Mouse (Mus musculus): Measurements from ENCODE around the gene Ost4. TPM values are rescaled to one million over a fixed set of nuclear protein-coding genes. Genes with fewer than 3 reads are reported as not detected.

The Ost4 gene
- polyA plus RNA-seq, 1 experiment from 2014 or later: 374 TPM

DNA sequence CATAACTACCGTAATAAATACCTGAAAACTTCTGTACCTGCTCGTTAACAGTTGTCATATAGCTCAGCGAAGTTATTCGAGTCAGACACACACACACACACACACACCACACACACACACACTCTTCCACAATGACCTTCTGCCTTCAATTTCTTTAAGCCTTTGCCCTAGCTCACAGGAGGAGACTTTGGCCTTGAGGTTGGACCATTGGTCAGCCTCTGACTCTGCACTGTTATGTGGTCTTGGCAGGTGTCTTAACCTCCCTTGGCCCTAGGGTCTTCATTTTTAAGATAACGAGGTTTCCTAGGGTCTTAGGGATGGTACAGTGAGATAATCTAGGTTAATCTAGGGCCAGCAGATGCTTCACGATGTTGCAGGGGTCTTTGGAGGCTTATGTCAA, 36.8 kb upstream of the Ost4 start:
- no peak overlapping the region for H3K9ac ChIP-seq
- WGBS (ENCODE audit: insufficient replicate concordance): 70% methylated on average over 6 of the region's 6 CpGs
- H3K36me3 ChIP-seq: no peaks in the 10 kb centered on the region
- H3K4me2 ChIP-seq: peak overlapping the region; percentile 72; the same call in 1 of the 2 replicates
- H3K9me3 ChIP-seq (replicated peaks): no peaks in the 10 kb centered on the region
- ATAC-seq: no peak
- no peak overlapping the region for H3K27ac ChIP-seq
- peaks cover 12% of the 10 kb centered on the region for H3K4me1 ChIP-seq
- no peak overlapping the region for H3K4me3 ChIP-seq
- H3K27me3 ChIP-seq (replicated peaks): peaks cover 22% of the 10 kb centered on the region

DNA sequence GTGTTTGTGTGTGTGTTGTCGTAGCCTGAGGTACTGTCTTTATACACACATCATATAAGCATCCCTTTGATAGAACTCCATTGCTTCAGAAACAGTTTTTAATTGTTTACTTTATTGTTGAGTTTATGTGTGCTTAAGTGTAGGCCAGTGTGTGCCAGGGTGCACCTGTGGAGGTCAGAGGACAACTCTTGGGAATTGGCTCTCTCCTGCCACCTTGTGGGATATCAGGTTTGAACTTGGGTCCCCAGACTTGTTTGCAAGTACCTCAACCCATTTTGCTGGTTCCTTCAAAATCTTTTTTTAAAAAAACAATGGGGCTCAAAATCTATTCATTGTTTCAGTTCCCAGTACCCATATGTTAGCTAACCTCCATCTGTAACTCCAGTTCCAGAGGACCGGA, 35.4 kb upstream of the Ost4 start:
- H3K36me3 ChIP-seq: no peaks in the 10 kb centered on the region
- H3K27ac ChIP-seq: no peak overlapping the region
- H3K4me2 ChIP-seq: no peak overlapping the region
- no peak overlapping the region for H3K4me3 ChIP-seq
- H3K9ac ChIP-seq: no peak overlapping the region
- H3K27me3 ChIP-seq (replicated peaks): peaks cover 22% of the 10 kb centered on the region
- no peaks in the 10 kb centered on the region for H3K9me3 ChIP-seq (replicated peaks)
- WGBS (ENCODE audit: insufficient replicate concordance): 81% methylated on average over 2 of the region's 2 CpGs
- ATAC-seq: no peak
- peaks cover 6% of the 10 kb centered on the region for H3K4me1 ChIP-seq

DNA sequence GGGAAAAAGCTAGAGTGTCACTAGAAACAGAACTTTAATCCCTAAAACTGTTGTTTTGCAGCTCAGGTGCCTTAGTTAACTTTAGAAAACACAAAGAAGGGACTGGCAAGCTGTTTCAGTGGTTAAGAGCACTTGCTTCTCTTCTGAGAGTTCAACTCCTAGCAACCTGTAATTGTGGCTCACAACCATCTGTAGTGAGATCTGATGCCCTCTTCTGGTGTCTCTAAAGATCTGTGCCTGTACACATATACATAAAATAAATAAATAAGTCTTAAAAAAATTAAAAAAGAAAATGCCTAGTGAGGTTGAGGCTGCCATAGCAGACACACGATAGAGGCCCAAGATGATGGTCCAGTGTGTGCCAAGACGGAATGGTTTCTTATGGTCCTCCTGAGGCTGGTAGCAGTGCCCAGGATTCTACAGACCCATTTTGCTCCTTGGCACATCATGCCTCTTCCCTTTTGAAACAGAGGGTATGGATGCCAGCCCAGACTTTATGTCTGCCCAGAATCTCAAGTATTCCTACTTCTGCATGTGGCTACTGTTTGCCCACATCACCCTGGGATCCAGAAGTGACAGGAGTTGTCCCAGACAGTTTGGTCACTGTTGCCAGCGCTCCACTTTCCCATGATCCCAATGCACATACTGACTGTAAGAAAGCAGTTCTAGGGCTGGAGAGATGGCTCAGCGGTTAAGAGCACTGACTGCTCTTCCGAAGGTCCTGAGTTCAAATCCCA, 27.3 kb upstream of the Ost4 start:
- H3K36me3 ChIP-seq: peaks cover 6% of the 10 kb centered on the region
- no peaks in the 10 kb centered on the region for H3K4me1 ChIP-seq
- no peaks in the 10 kb centered on the region for H3K27me3 ChIP-seq (replicated peaks)
- H3K27ac ChIP-seq: no peak overlapping the region
- H3K4me3 ChIP-seq: no peak overlapping the region
- H3K4me2 ChIP-seq: no peak overlapping the region
- H3K9ac ChIP-seq: no peak overlapping the region
- no peaks in the 10 kb centered on the region for H3K9me3 ChIP-seq (replicated peaks)
- ATAC-seq: no peak
- WGBS (ENCODE audit: insufficient replicate concordance): 81% methylated on average over 5 of the region's 5 CpGs

DNA sequence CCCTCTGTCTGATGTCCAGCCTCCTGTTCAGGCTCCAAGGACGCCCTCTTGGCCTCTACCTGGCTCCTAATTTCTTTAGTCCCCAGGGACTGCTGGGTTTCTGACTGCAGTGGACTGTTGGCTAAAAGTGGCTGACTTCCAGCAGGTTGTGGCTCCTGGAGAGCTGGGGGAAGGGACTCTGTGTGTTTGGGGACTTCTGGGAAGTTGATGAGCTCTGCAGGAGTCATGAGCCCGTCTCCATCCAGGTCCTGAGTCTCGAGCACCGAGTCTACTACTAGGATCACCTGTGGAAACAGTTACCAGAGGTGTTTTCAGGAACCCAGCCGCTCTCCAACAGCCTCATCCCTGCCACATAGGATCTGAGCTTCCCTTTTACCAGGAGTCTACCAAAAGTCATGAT, 26.1 kb upstream of the Ost4 start:
- no peak overlapping the region for H3K27ac ChIP-seq
- H3K9me3 ChIP-seq (replicated peaks): no peaks in the 10 kb centered on the region
- H3K4me2 ChIP-seq: no peak overlapping the region
- no peaks in the 10 kb centered on the region for H3K4me1 ChIP-seq
- no peaks in the 10 kb centered on the region for H3K27me3 ChIP-seq (replicated peaks)
- H3K9ac ChIP-seq: no peak overlapping the region
- H3K4me3 ChIP-seq: no peak overlapping the region
- no peak for ATAC-seq
- 51% methylated on average over 5 of the region's 5 CpGs for WGBS (ENCODE audit: insufficient replicate concordance)
- H3K36me3 ChIP-seq: peaks cover 6% of the 10 kb centered on the region

DNA sequence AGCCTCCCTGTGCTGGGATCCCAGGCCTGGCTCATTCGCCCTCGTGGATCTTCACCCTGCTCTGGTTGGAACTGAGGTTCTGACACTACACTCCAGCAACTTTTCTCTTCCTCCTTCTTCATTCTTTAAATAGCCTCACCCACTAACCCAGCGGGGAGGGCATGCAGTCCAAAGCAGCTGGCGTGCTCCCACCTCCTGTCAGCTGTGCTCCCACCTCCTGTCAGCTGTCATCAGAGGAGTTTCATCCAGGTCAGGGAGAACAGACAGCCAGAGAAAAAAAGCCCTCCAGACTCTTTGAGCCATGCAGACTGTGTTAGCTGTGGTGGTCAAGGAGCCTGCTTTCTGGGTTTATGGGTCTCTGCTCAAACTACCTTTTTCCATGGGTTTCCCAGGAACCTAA, 23.8 kb upstream of the Ost4 start:
- no peak overlapping the region for H3K4me2 ChIP-seq
- no peaks in the 10 kb centered on the region for H3K4me1 ChIP-seq
- H3K9ac ChIP-seq: no peak overlapping the region
- WGBS (ENCODE audit: insufficient replicate concordance): 78% methylated on average over 4 of the region's 4 CpGs
- ATAC-seq: no peak
- H3K4me3 ChIP-seq: no peak overlapping the region
- H3K36me3 ChIP-seq: peaks cover 6% of the 10 kb centered on the region
- H3K27ac ChIP-seq: no peak overlapping the region
- H3K9me3 ChIP-seq (replicated peaks): no peaks in the 10 kb centered on the region
- no peaks in the 10 kb centered on the region for H3K27me3 ChIP-seq (replicated peaks)

DNA sequence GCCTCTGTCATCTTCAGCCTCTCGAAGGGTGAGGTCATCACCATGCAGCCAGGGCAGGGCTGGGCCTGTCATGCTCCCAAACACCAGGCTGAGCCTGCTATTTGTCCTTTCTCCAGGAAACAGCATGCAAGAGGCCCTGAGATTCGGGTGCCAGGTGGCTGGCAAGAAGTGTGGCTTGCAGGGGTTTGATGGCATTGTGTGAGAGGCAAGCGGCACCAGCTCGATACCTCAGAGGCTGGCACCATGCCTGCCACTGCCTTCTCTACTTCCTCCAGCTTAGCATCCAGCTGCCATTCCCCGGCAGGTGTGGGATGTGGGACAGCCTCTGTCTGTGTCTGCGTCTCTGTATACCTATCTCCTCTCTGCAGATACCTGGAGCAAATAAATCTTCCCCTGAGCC, 23.3 kb upstream of the Ost4 start:
- H3K27ac ChIP-seq: no peak overlapping the region
- H3K9ac ChIP-seq: no peak overlapping the region
- H3K36me3 ChIP-seq: peaks cover 6% of the 10 kb centered on the region
- H3K4me3 ChIP-seq: no peak overlapping the region
- no peak for ATAC-seq
- no peaks in the 10 kb centered on the region for H3K9me3 ChIP-seq (replicated peaks)
- no peak overlapping the region for H3K4me2 ChIP-seq
- 85% methylated on average over 6 of the region's 6 CpGs for WGBS (ENCODE audit: insufficient replicate concordance)
- no peaks in the 10 kb centered on the region for H3K27me3 ChIP-seq (replicated peaks)
- H3K4me1 ChIP-seq: no peaks in the 10 kb centered on the region

DNA sequence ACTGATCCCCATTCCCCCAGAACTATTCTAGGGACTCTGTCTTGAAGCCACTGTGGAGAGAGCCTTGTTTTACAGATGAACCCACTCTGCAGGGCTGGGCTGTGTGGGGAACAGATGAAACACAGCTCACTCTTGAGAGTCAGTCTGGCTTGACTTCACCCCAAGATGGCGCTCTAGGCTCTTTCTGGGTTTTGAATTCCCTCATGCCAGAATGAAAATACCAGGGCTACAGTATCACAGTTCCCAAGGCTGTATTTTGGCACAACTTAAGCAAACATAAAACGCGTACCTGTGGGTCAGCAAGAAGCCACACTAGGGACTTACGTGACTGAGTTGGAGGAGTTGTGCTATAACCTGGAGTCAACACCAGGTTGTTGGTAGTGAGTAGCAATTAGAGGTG, 22.5 kb upstream of the Ost4 start:
- H3K9ac ChIP-seq: no peak overlapping the region
- H3K27me3 ChIP-seq (replicated peaks): no peaks in the 10 kb centered on the region
- no peak for ATAC-seq
- no peak overlapping the region for H3K4me2 ChIP-seq
- no peaks in the 10 kb centered on the region for H3K9me3 ChIP-seq (replicated peaks)
- H3K4me3 ChIP-seq: no peak overlapping the region
- no peak overlapping the region for H3K27ac ChIP-seq
- 56% methylated on average over 4 of the region's 4 CpGs for WGBS (ENCODE audit: insufficient replicate concordance)
- peaks cover 9% of the 10 kb centered on the region for H3K36me3 ChIP-seq
- no peaks in the 10 kb centered on the region for H3K4me1 ChIP-seq

DNA sequence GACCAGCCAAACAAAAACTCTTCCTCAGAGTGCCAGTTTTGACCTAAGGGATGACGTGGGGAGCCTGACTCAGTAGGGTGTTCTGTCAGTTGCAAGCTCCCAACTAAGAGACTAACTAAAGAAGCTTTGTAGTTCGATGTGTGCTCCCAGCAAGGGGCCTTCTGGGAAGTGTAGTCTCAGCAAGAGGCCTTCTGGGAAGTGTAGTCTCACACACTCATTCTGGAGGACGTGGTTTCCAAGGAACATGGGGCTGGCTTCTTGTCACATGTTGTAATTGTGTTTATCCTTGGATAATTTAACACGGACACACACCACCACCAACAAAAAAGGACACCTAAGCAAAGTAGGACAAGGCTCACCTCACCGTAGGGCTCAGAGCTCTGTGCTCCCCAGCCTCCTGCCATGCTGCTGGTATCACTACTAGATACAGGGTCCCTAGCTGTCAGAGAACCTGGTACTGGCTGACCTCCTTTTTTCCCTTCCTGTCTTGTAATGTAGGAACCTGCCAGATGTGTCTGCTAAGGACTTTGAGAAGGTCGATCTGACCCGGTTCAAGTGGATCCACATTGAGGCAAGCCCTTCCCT, 20.4 kb upstream of the Ost4 start:
- Histone ChIP-seq H3K36me3 (peaks cover 9% of the 10 kb centered on the region), H3K27me3 (replicated peaks) (no peaks in the 10 kb centered on the region), H3K4me1 (peaks cover 13% of the 10 kb centered on the region), H3K9ac (no peak overlapping the region), H3K4me3 (no peak overlapping the region), H3K27ac (no peak overlapping the region), H3K4me2 (0 out of 2 replicates have a peak overlapping the region, but pooled peaks have one; percentile 4), H3K9me3 (replicated peaks) (no peaks in the 10 kb centered on the region)
- whole genome bisulfite sequencing (ENCODE audit: insufficient replicate concordance): 46% methylated on average over 7 of the region's 7 CpGs
- ATAC-seq: no peak

DNA sequence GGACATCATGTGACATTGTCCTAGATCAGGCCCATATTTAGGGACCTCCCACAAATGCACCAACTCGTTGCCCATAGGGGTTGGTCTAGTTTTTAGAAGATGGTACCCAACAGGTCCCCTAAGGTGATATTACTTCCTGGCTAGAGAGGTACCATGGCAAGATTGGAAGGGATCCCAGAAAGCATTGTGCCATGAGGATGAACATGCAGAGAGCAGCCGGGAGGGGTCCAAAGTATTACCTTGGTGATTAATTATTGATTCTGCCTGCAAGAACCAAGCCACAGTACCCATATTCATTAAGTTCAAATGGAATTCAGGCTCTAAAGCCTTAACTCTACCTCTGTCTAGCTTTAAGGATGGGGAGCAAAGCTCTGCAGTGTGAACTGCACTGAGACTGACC, 18.5 kb upstream of the Ost4 start:
- Histone ChIP-seq H3K9me3 (replicated peaks) (no peaks in the 10 kb centered on the region), H3K27ac (no peak overlapping the region), H3K36me3 (peaks cover 5% of the 10 kb centered on the region), H3K27me3 (replicated peaks) (no peaks in the 10 kb centered on the region), H3K9ac (no peak overlapping the region), H3K4me2 (no peak overlapping the region), H3K4me3 (no peak overlapping the region), H3K4me1 (peaks cover 28% of the 10 kb centered on the region)
- WGBS (ENCODE audit: insufficient replicate concordance): 70% methylated on average over 2 of the region's 2 CpGs
- no peak for ATAC-seq

DNA sequence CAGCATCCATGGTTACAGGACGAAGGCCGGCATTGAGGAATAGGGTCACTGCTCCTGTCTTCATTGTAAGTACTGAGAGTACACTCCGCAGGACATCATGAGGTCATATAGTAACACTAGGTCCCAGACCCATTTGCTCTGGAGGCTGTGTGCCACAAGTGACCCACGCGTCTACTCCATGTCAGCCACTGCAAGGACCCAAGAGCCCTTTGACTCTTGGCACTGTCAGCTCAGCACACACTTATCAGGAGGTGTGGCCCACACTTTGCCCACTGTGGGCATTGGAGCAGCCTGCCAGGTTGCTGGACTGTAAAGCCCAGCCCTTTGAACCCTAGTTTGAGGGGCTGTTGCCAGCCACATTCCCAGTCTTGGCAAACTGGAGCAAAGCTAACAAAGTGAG, 17.6 kb upstream of the Ost4 start:
- no peak for ATAC-seq
- H3K4me2 ChIP-seq: no peak overlapping the region
- no peak overlapping the region for H3K4me3 ChIP-seq
- no peaks in the 10 kb centered on the region for H3K9me3 ChIP-seq (replicated peaks)
- 86% methylated on average over 5 of the region's 5 CpGs for WGBS (ENCODE audit: insufficient replicate concordance)
- H3K27me3 ChIP-seq (replicated peaks): no peaks in the 10 kb centered on the region
- H3K9ac ChIP-seq: no peak overlapping the region
- H3K4me1 ChIP-seq: peaks cover 36% of the 10 kb centered on the region
- H3K36me3 ChIP-seq: peaks cover 11% of the 10 kb centered on the region
- H3K27ac ChIP-seq: no peak overlapping the region

DNA sequence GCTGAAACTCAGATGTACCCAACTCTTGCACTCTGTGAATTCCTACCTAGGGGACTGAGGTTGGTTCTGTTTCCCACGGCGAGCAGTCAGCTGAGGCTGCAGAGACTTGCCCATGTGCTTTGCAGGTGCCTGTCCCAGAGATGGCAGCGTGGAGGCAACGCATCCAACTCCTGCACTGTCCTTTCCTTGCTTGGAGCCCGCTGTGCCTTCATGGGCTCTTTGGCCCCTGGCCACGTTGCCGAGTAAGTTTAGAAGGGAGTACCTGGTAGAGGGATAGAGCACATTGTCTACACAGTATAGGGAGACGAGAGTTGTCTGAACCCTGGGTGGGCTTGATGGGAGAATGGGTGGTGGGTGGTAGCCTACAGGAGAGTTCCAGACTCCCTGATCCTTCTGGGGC, 17.0 kb upstream of the Ost4 start:
- no peak overlapping the region for H3K9ac ChIP-seq
- no peaks in the 10 kb centered on the region for H3K27me3 ChIP-seq (replicated peaks)
- ATAC-seq: no peak
- H3K4me3 ChIP-seq: no peak overlapping the region
- WGBS (ENCODE audit: insufficient replicate concordance): 79% methylated on average over 8 of the region's 8 CpGs
- H3K4me1 ChIP-seq: peaks cover 42% of the 10 kb centered on the region
- H3K4me2 ChIP-seq: no peak overlapping the region
- no peaks in the 10 kb centered on the region for H3K9me3 ChIP-seq (replicated peaks)
- no peak overlapping the region for H3K27ac ChIP-seq
- H3K36me3 ChIP-seq: peaks cover 17% of the 10 kb centered on the region

DNA sequence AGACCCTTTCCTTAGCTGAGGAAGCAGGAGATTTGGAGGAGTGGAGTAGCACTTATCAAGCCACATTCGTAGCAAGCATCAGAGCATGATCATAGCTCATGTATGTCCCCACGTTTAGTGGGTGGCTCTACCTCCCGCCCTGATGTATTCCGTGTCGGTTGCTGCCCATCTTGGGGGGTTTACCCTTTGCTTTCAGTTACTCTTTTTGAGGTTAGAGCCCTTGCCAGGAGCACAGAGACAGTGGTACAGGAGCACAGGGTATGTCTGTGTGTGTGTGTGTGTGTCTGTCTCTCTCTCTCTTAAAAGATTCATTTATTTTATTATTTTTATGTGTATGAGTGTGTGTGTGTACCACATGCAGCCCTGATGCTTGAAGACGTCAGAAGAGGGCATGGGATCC, 15.5 kb upstream of the Ost4 start:
- H3K4me3 ChIP-seq: peak overlapping the region; percentile 70; the same call in 1 of the 2 replicates
- peak overlapping the region; percentile 86 for H3K4me2 ChIP-seq
- no peaks in the 10 kb centered on the region for H3K9me3 ChIP-seq (replicated peaks)
- peak overlapping the region; percentile 70 for H3K9ac ChIP-seq
- H3K4me1 ChIP-seq: peaks cover 53% of the 10 kb centered on the region
- 65% methylated on average over 6 of the region's 6 CpGs for WGBS (ENCODE audit: insufficient replicate concordance)
- peaks cover 32% of the 10 kb centered on the region for H3K36me3 ChIP-seq
- no peak overlapping the region for H3K27ac ChIP-seq
- H3K27me3 ChIP-seq (replicated peaks): no peaks in the 10 kb centered on the region
- ATAC-seq: no peak

Measured in liver, embryonic 12.5 days (tissue).